Mouse (Mus musculus): ENCODE results near the gene Diras2. TPM values are rescaled to one million over a fixed set of nuclear protein-coding genes. Genes with fewer than 3 reads are reported as not detected.

Gene Diras2
- polyA plus RNA-seq, 1 experiment from 2014 or later, result 0.61 TPM

DNA sequence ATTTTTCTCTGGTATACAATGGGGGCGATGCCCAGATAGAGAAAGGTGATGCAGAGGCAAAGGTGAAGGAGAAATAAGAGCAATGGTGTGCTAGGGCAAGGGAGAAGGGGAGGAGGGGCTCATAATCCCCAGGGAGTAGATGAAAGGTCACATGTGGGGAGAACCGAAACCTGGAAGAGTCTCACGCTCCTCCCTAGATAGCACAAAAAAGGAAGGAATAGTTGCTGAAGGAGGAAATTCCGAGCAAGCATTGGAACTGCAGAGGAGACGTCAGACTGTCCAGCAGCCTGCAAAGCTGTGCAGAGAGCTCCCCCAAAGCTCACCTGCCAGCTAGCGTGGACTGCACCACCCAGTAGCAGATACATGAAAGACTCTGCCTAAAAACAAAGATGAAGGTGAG, 44.4 kb upstream of the Diras2 start:
- no peak overlapping the region for H3K4me2 ChIP-seq (replicated peaks; ENCODE audit: low read depth)
- no peak for TF ChIP-seq CTCF (IDR thresholded peaks at IDR 0.05; ENCODE audit: low read depth)
- H3K36me3 ChIP-seq (ENCODE audit: control insufficient read depth, insufficient read depth), result no peaks in the 10 kb centered on the region
- H3K4me3 ChIP-seq (ENCODE audit: low read depth, low read length), result no peak overlapping the region
- no peak overlapping the region for H3K27ac ChIP-seq (ENCODE audit: low read depth, low read length)
- WGBS, result 76% methylated on average over 6 of the region's 6 CpGs
- no peaks in the 10 kb centered on the region for H3K9me3 ChIP-seq (ENCODE audit: control insufficient read depth)
- no peaks in the 10 kb centered on the region for H3K27me3 ChIP-seq (replicated peaks; ENCODE audit: control insufficient read depth, insufficient read depth, low read length)
- no peak overlapping the region for H3K9ac ChIP-seq (ENCODE audit: low read depth, low read length)
- no peak for ATAC-seq
- no peaks in the 10 kb centered on the region for H3K4me1 ChIP-seq (replicated peaks; ENCODE audit: control insufficient read depth, insufficient read depth, low read length)

- WGBS, result 90% methylated on average over 2 of the region's 2 CpGs
- no peak overlapping the region for H3K4me2 ChIP-seq (replicated peaks; ENCODE audit: low read depth)
Measured at GRCm38 (mm10) chr13:52574311-52574710, 43.2 kb upstream of the Diras2 start.

GRCm38 (mm10) chr13:52572451-52573446, 41.7 kb upstream of the Diras2 start:
- 0 out of 2 replicates have a peak, but pooled peaks have one; percentile 19 for ATAC-seq
- Histone ChIP-seq H3K4me3 (ENCODE audit: low read depth, low read length) (no peak overlapping the region), H3K36me3 (ENCODE audit: control insufficient read depth, insufficient read depth) (no peaks in the 10 kb centered on the region), H3K27me3 (replicated peaks; ENCODE audit: control insufficient read depth, insufficient read depth, low read length) (no peaks in the 10 kb centered on the region), H3K9ac (ENCODE audit: low read depth, low read length) (no peak overlapping the region), H3K4me1 (replicated peaks; ENCODE audit: control insufficient read depth, insufficient read depth, low read length) (no peaks in the 10 kb centered on the region), H3K9me3 (ENCODE audit: control insufficient read depth) (no peaks in the 10 kb centered on the region), H3K4me2 (replicated peaks; ENCODE audit: low read depth) (no peak overlapping the region), H3K27ac (ENCODE audit: low read depth, low read length) (no peak overlapping the region)
- 71% methylated on average over 9 of the region's 9 CpGs for WGBS
- TF ChIP-seq CTCF (IDR thresholded peaks at IDR 0.05; ENCODE audit: low read depth), result no peak

More at GRCm38 (mm10) chr13:52574311-52574710, 43.2 kb upstream of the Diras2 start:
- no peaks in the 10 kb centered on the region for H3K27me3 ChIP-seq (replicated peaks; ENCODE audit: control insufficient read depth, insufficient read depth, low read length)
- no peak for TF ChIP-seq CTCF (IDR thresholded peaks at IDR 0.05; ENCODE audit: low read depth)
- no peak overlapping the region for H3K4me3 ChIP-seq (ENCODE audit: low read depth, low read length)
- no peak for ATAC-seq
- no peaks in the 10 kb centered on the region for H3K4me1 ChIP-seq (replicated peaks; ENCODE audit: control insufficient read depth, insufficient read depth, low read length)
- H3K27ac ChIP-seq (ENCODE audit: low read depth, low read length), result no peak overlapping the region
- no peak overlapping the region for H3K9ac ChIP-seq (ENCODE audit: low read depth, low read length)
- no peaks in the 10 kb centered on the region for H3K9me3 ChIP-seq (ENCODE audit: control insufficient read depth)
- no peaks in the 10 kb centered on the region for H3K36me3 ChIP-seq (ENCODE audit: control insufficient read depth, insufficient read depth)

DNA sequence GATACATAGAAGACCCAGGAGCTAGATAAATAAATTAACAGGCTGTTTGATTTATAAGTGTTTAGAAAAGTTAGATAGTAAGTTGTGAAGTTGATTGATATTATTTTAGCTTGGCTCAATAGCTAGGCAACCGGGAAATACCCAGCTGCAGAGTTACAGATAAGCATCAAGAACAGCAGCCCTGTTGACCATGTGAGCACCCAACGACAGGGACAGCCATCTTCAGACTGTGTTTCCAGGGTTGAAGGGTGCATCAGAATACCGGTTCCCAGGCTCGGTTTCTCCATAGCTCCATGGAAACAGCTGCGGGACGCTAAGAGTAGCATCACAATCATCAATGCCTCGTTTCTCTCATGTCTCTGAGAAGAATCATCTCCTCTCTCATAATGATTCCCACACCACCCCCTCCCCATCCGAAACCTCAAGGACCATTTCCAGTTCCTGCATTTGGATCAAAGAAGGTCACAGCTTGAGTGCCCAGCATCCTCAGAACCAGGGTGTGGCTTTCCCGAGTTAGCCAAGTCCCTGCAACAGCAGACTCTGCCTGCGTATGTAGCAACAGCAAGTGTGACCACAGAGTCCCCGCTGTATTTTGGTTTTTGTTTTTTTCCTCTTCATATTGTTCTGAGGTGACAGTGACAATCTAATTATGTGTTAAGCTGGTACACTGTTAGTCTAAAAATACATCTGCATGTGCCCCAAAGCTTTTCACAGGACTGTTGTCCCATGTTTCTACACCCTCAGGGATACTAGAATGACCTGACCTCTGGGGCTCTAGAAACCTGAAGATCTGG, 40.7 kb upstream of the Diras2 start:
- Histone ChIP-seq H3K4me1 (replicated peaks; ENCODE audit: control insufficient read depth, insufficient read depth, low read length) (no peaks in the 10 kb centered on the region), H3K9me3 (ENCODE audit: control insufficient read depth) (no peaks in the 10 kb centered on the region), H3K9ac (ENCODE audit: low read depth, low read length) (no peak overlapping the region), H3K36me3 (ENCODE audit: control insufficient read depth, insufficient read depth) (no peaks in the 10 kb centered on the region), H3K4me2 (replicated peaks; ENCODE audit: low read depth) (no peak overlapping the region), H3K27ac (ENCODE audit: low read depth, low read length) (no peak overlapping the region), H3K4me3 (ENCODE audit: low read depth, low read length) (no peak overlapping the region), H3K27me3 (replicated peaks; ENCODE audit: control insufficient read depth, insufficient read depth, low read length) (no peaks in the 10 kb centered on the region)
- no peak for ATAC-seq
- 59% methylated on average over 11 of the region's 11 CpGs for WGBS
- no peak for TF ChIP-seq CTCF (IDR thresholded peaks at IDR 0.05; ENCODE audit: low read depth)

DNA sequence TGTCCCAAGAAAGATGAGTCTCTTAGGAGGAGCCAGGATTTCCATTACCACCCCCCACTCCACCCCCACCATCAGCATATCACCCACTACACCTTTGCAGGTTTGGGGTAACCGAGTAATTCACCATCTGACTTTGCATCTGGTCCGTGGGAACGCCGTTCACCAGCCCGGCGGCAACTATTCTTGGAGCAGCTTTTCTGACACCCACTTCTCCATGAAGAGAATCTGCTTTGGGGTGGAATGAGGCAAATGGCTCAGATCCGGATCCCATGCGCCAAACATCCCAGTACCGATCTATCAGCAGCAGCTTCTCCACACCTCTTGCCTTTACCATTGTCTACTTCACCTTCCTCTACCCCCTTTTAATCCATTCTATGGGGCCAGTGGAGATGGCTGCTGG, 39.2 kb upstream of the Diras2 start:
- TF ChIP-seq CTCF (IDR thresholded peaks at IDR 0.05; ENCODE audit: low read depth), result no peak
- Histone ChIP-seq H3K36me3 (ENCODE audit: control insufficient read depth, insufficient read depth) (no peaks in the 10 kb centered on the region), H3K27me3 (replicated peaks; ENCODE audit: control insufficient read depth, insufficient read depth, low read length) (no peaks in the 10 kb centered on the region), H3K9me3 (ENCODE audit: control insufficient read depth) (no peaks in the 10 kb centered on the region), H3K9ac (ENCODE audit: low read depth, low read length) (no peak overlapping the region), H3K4me3 (ENCODE audit: low read depth, low read length) (no peak overlapping the region), H3K4me2 (replicated peaks; ENCODE audit: low read depth) (no peak overlapping the region), H3K27ac (ENCODE audit: low read depth, low read length) (no peak overlapping the region), H3K4me1 (replicated peaks; ENCODE audit: control insufficient read depth, insufficient read depth, low read length) (no peaks in the 10 kb centered on the region)
- WGBS, result 91% methylated on average over 9 of the region's 9 CpGs
- no peak for ATAC-seq

GRCm38 (mm10) chr13:52569194-52569769, 38.2 kb upstream of the Diras2 start:
- Histone ChIP-seq H3K27me3 (replicated peaks; ENCODE audit: control insufficient read depth, insufficient read depth, low read length) (no peaks in the 10 kb centered on the region), H3K9me3 (ENCODE audit: control insufficient read depth) (no peaks in the 10 kb centered on the region), H3K4me2 (replicated peaks; ENCODE audit: low read depth) (no peak overlapping the region), H3K36me3 (ENCODE audit: control insufficient read depth, insufficient read depth) (no peaks in the 10 kb centered on the region), H3K27ac (ENCODE audit: low read depth, low read length) (no peak overlapping the region), H3K4me1 (replicated peaks; ENCODE audit: control insufficient read depth, insufficient read depth, low read length) (no peaks in the 10 kb centered on the region), H3K4me3 (ENCODE audit: low read depth, low read length) (no peak overlapping the region), H3K9ac (ENCODE audit: low read depth, low read length) (no peak overlapping the region)
- TF ChIP-seq CTCF (IDR thresholded peaks at IDR 0.05; ENCODE audit: low read depth), result no peak
- ATAC-seq, result no peak
- WGBS, result 46% methylated on average over 8 of the region's 8 CpGs
